Mouse (Mus musculus): ENCODE measurements around the gene Nfib.

Gene Nfib

GRCm38 (mm10) chr4:82383991-82384731, 321.4 kb downstream of the Nfib start:
- peak; percentile 46 for DNase-seq

GRCm38 (mm10) chr4:82383346-82383745, 322.2 kb downstream of the Nfib start:
- DNase-seq, result no peak

DNA sequence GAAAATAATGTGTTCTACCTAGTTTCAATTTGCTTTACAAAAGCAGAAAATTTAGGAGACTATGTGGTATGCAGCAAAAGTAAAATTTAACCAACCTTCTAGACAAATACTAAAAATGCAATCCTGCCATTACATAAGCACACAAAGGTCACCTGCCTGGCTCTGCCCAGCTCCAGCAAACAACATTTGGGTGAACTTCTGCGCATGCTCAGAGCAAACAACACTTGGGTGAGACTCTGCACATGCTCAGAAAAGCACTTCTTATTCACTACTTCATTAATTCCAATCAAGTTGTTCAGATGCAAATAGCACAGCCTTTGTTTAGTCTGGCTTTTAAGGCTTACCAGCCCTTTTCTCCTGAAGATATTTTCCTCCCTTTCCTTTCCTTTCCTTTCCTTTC, 323.8 kb downstream of the Nfib start:
- DNase-seq, result peak; percentile 89

- DNase-seq, result peak; percentile 75
These were observed 325.0 kb downstream of the Nfib start for GRCm38 (mm10) chr4:82380578-82380977.

DNA sequence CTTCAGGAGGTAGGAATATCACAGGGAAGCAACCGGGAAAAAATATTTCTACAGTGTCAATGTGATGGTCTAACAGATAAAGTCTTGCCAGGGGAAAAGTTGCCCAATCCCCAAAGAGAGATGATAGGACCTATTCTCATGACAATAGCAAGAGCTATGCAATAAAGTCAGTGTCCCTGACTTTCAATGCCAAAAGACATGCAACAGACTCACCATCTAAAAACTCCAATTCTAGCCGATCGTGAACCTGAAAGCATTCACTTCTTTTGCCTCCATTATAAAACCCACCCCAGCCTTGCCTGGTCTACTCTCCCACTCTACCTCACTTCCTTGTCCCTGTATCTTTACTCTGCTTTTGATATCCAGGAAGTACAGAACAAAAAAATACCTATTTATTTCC, 327.5 kb downstream of the Nfib start:
- no peak for DNase-seq

DNA sequence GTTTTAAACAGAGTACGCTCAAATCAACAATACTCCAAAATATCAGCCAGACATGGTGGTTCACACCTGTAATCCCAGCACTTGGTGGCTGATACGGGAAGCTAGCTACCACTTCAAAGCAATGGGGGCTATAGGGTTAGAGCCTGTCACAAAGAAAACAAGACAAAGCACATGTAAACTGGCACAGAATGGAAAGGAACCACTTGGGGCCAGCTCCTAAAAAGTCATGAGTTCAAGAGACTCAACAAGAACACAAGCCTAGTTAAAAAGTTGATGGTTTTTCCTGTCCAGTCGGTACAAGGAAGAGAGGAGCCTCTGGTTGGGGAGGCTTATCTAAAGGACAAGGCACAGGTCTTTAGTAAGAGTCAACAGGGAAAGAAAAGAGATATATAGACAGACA, 327.9 kb downstream of the Nfib start:
- DNase-seq, result no peak

DNA sequence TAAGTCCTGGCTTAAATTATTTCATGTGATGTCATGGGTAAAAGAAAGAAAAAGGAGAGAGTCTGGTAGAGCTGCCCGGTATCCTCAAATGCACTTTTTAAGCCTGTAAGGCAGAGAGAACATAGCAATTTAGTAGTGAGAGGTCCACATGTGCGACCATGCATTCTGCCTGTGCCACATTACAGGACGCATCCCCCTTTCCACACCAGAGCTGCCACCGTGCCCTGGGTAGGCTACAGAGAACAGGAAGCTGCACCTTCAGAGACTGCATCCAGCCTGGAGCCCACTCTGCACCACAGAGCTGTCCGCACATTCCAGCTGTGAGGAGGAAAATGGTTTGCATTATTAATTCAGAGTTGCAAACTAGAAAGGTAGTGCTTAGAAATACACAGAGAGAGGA, 331.0 kb downstream of the Nfib start:
- DNase-seq, result no peak

GRCm38 (mm10) chr4:82372217-82372616, 333.3 kb downstream of the Nfib start:
- no peak for DNase-seq

DNA sequence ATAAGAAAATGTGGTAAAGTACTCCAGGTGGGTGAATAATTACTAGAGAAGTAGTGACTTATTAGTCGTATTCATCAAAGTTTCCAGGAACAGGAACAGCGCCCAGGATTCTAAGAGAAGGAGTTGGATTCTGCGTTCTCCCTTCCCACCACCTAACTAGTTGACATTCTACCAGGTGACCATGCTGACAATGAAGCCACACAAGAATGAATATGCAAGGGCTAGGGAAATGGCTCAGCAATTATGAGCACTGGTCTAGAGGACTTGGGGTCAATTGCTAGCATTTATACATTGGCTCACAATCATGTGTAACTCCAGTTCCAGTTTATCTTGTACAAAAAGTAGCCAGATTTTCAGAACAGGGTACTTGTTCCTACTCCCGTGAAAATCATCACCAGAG, 334.1 kb downstream of the Nfib start:
- DNase-seq, result peak; percentile 52

DNA sequence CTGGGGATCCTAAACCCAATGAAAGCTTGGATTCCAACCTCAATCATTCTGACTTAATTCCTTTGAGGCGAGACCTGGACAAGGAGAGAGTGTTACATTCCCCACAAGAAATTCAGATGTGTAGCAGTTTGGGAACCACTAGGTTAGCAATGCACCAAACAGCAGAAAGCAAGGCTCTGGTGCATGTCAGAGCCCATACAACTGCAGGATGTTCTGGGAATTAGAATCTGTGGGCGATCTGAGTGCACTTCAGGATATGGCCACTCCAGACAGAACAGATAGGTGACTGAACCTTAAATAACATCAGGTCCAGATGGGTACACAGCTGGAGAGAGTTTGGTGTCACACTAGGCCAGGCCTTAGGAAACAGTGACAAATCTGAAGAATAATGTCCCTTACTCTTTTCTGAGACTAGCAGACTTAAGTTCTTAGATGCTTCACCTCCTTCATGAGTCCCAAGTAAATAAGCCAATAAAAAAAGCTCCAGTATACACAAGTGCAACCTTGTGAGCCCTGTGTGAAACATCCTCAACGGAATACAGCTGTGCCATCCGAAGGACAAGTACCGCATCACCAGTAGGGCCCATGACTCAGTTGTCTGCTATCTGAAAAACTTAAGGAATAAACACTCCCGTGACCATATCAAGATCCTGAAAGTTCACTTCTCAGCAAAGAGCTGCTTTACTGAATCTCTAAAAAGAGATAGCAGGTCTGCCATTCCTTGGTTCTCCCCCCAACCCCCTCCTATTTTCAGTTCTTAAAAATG, 336.4 kb downstream of the Nfib start:
- DNase-seq, result no peak

DNA sequence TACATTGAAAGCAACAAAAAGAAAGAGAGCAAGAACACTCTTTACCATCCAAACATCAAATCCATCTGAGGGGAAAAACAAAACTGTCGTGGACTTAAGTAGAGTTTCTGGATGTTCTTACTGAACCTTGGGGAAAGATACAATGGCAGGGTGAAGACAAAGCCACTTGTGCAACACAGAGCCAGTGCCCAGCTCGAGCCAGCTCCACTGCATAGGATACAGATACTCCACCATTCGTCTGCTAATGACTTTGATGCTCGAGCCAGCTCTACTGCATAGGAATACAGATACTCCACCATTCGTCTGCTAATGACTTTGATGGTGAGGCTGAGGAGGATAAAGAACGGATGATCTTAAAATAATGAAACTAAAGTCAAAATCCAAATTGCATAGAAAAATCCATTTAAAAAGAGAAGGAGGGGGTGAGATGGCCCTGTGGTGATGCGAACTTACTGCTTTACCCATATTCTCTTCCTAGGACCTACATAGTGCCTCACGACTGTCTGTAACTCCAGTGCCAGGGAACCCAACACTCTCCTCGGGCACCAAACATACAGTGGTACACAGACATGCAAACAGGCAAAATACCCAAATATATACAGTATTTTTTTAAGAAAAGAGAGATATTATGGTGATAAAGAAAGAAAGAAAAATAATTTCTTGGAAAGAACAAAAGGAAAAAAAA, 337.3 kb downstream of the Nfib start:
- DNase-seq, result no peak

- DNase-seq, result no peak
These were observed 340.7 kb downstream of the Nfib start for GRCm38 (mm10) chr4:82364696-82365385.

GRCm38 (mm10) chr4:82363951-82364350, 341.6 kb downstream of the Nfib start:
- DNase-seq, result no peak

DNA sequence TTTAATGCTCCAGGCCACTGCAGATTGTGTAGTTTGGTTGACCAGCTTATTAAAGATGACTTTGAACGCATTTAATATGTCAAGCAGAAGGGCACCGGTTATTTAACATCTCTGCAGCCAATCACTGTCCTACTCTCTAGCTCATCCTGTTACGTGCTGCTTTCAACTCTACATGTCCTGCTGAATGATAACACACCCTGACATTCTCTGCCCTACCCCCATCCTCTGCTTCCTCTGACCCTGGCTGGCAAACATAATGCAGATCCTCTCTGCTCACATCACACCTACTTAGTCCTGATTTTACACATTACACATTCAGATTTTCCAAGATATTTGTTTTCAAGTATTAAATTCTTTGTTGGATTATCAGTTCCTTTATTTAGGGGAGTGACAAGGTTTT, 343.3 kb downstream of the Nfib start:
- DNase-seq, result no peak

DNA sequence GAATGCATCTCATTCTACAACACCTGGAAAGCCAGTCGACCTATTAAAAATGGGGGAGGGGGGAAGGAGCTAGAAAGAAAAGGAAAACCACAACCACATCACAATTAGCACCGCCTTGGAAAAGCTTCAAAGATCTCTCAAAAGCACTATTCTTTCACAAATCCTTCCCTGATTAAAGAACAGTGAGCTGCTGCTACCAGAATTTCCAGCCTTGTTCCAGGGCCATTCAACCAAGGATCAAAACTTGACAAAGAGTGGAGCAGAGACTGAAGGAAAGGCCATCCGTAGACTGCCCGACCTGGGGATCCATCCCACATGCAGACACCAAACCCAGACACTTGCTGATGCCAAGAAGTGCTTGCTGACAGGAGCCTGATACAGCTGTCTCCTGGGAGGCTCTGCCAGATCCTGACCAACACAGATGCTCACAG, 345.5 kb downstream of the Nfib start:
- no peak for DNase-seq

- no peak for DNase-seq
These were observed 346.4 kb downstream of the Nfib start for GRCm38 (mm10) chr4:82359110-82359509.

- DNase-seq, result no peak
These were observed 356.5 kb downstream of the Nfib start for GRCm38 (mm10) chr4:82349006-82349405.

DNA sequence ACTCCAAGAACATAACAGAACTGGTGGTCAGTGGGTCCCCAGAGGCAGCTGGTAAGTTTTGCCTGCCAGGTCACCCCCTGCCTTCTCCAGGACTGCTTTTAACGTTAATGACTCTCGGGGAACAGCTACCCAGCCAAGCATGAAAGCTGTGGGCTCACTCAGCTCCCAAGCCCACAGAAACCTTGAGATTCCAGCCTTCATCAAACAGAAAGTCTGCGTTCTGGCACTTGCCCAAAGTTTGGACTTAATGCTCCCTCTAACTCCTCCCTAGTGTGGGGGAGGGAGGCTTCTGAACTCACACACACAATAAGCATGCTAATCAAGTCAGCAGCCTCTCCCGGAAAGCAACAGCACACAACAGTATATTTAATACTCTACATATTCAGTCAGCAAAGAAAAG, 360.8 kb downstream of the Nfib start:
- DNase-seq, result peak; percentile 85

- DNase-seq, result no peak
These were observed 361.3 kb downstream of the Nfib start for GRCm38 (mm10) chr4:82344224-82344623.

GRCm38 (mm10) chr4:82338930-82339329, 366.6 kb downstream of the Nfib start:
- DNase-seq, result no peak

DNA sequence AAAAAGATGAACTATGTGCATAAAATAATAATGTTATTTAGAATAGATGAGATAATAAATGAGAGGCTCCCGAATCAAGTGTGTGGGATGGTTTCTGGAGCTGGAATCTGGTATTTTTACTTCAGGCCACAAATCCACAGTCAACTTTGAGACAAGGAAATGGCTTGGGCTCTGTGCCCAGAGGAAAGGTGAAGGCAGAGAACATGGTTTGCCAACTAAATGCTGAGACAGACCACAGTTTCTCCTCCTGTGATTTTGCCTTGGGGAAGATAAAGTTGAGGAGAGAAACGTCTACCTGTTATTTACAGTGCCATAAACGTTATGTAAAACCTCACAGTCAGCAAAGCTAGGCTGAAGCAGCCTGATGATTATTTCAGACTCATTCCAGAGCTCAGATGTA, 367.1 kb downstream of the Nfib start:
- peak; percentile 43 for DNase-seq

DNA sequence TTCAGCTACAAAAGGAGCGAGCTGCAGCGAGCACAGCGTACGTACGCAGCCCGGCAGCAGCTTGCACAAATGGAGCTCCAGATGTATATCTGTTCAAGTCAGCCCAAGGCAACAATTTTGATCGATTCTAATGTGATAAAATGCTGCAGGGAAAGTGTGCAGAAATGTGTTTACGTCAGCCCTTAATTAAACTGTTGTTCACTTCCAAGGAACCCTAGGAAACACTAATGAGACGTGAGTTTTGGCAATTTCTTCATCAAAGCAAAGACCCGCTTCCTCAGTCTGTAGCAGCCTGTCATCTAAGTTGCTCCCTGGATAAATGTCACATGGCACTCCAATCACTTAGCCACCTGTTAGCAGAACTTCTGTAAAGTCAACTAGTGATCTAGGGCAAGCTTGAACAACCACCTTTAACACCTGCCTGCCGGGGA, 368.6 kb downstream of the Nfib start:
- no peak for DNase-seq

DNA sequence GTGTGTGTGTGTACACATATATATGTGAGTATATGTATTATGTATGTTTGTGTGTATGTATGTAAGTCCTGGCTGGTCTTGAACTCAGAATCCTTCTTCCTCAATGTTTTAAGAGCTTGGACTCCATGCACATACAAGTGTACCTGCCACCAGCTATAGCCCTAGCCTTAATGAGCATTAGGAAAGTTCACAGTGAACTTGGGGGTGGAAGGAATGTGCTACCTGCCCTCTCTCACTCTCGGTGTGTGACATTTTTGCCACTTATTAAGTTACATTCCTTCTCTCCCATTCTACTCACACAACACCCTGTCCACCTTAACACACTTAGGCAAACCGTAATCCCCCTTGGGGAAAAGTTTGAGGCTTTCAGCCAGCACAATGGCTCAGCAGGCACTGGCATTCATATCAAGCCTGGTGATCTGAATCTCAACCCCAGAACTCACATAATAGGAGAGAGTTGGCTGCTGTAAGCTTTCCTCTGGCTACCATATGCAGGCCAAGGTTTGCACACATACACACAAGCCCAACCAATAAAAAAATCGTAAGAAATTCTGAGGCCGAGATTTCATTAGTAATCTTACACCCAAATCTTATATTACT, 370.2 kb downstream of the Nfib start:
- DNase-seq, result no peak

Measured in kidney, adult 11 months (tissue).